Mouse (Mus musculus): ENCODE data around the gene Zfp936. TPM values are rescaled to one million over a fixed set of nuclear protein-coding genes. Genes with fewer than 3 reads are reported as not detected.

Zfp936 gene
- under 1 TPM in 1 of 2 experiments, not detected in 1; 0.32 TPM for polyA plus RNA-seq (2017; shearing (Covaris generic))

GRCm38 (mm10) chr7:43113929-43114328 is at the start of gene Zfp936:
TSS of gene Zfp936 (plus strand) at chr7:43114229.

Other genes with a start within 250 kb of the Zfp936 start
- gene Gm2381, start 247.0 kb upstream of the Zfp936 start, polyA plus RNA-seq (2017; shearing (Covaris generic)) = not detected
- under 1 TPM; 0.04 to 0.12 TPM for gene Vmn2r63, start 180.4 kb upstream of the Zfp936 start, polyA plus RNA-seq (2017; shearing (Covaris generic))
- under 1 TPM in 1 of 2 experiments, not detected in 1; 0.14 TPM for gene Gm9268, start 95.5 kb upstream of the Zfp936 start, polyA plus RNA-seq (2017; shearing (Covaris generic))
- 10 to 100 TPM; 15.0 to 21.1 TPM for gene Zfp715, start 199.1 kb downstream of the Zfp936 start, polyA plus RNA-seq (2017; shearing (Covaris generic))
- under 1 TPM; 0.24 to 1.00 TPM for gene Siglecf, start 237.1 kb downstream of the Zfp936 start, polyA plus RNA-seq (2017; shearing (Covaris generic))